Mouse (Mus musculus): ENCODE data around the gene Ralgapb. TPM values are rescaled to one million over a fixed set of nuclear protein-coding genes. Genes with fewer than 3 reads are reported as not detected.
"Not testable (repeated sequence)": the region's sequence is repeated elsewhere in the genome, so short reads cannot be mapped to it uniquely, and the experiment has no call there.

Gene Ralgapb
- polyA plus RNA-seq, 1 experiment, result 44.2 TPM

- not testable (repeated sequence) for DNase-seq (ENCODE audit: extremely low spot score in 1 of 2, low spot score in 1 of 2)
These were observed 12.5 kb upstream of the Ralgapb start for GRCm38 (mm10) chr2:158397140-158397539.

- no peak for DNase-seq (ENCODE audit: extremely low spot score in 1 of 2, low spot score in 1 of 2)
These were observed 6.7 kb upstream of the Ralgapb start for GRCm38 (mm10) chr2:158402915-158403314.

- no peak for DNase-seq (ENCODE audit: extremely low spot score in 1 of 2, low spot score in 1 of 2)
These were observed 552 bp upstream of the Ralgapb start for GRCm38 (mm10) chr2:158408997-158409594.

GRCm38 (mm10) chr2:158410022-158411014 is 670 bp downstream of the Ralgapb start:
- no peak for DNase-seq (ENCODE audit: extremely low spot score in 1 of 2, low spot score in 1 of 2)

- no peak for DNase-seq (ENCODE audit: extremely low spot score in 1 of 2, low spot score in 1 of 2)
These were observed 3.6 kb downstream of the Ralgapb start for GRCm38 (mm10) chr2:158413240-158413639.

GRCm38 (mm10) chr2:158415826-158416225 is 6.2 kb downstream of the Ralgapb start:
- no peak for DNase-seq (ENCODE audit: extremely low spot score in 1 of 2, low spot score in 1 of 2)

GRCm38 (mm10) chr2:158418663-158419062 is 9.0 kb downstream of the Ralgapb start:
- DNase-seq (ENCODE audit: extremely low spot score in 1 of 2, low spot score in 1 of 2), result no peak

- no peak for DNase-seq (ENCODE audit: extremely low spot score in 1 of 2, low spot score in 1 of 2)
These were observed 36.2 kb downstream of the Ralgapb start for GRCm38 (mm10) chr2:158445814-158446213.

GRCm38 (mm10) chr2:158449845-158450244 is 40.2 kb downstream of the Ralgapb start:
- no peak for DNase-seq (ENCODE audit: extremely low spot score in 1 of 2, low spot score in 1 of 2)

- no peak for DNase-seq (ENCODE audit: extremely low spot score in 1 of 2, low spot score in 1 of 2)
These were observed 46.8 kb downstream of the Ralgapb start for GRCm38 (mm10) chr2:158456451-158456850.

GRCm38 (mm10) chr2:158457610-158458009 is 48.0 kb downstream of the Ralgapb start:
- no peak for DNase-seq (ENCODE audit: extremely low spot score in 1 of 2, low spot score in 1 of 2)

GRCm38 (mm10) chr2:158462450-158462849 is 52.8 kb downstream of the Ralgapb start:
- no peak for DNase-seq (ENCODE audit: extremely low spot score in 1 of 2, low spot score in 1 of 2)

GRCm38 (mm10) chr2:158474159-158474558 is 64.5 kb downstream of the Ralgapb start:
- DNase-seq (ENCODE audit: extremely low spot score in 1 of 2, low spot score in 1 of 2), result peak; percentile 17 to 57

GRCm38 (mm10) chr2:158477640-158478039 is 68.0 kb downstream of the Ralgapb start:
- DNase-seq (ENCODE audit: extremely low spot score in 1 of 2, low spot score in 1 of 2), result no peak

- DNase-seq (ENCODE audit: extremely low spot score in 1 of 2, low spot score in 1 of 2), result no peak
These were observed 88.8 kb downstream of the Ralgapb start for GRCm38 (mm10) chr2:158498457-158498856.

GRCm38 (mm10) chr2:158501836-158502812 is 92.5 kb downstream of the Ralgapb start, which contains the start of gene Adig:
Gene Adig, plus strand, starts transcription at chr2:158502612.
- no peak for DNase-seq (ENCODE audit: extremely low spot score in 1 of 2, low spot score in 1 of 2)

GRCm38 (mm10) chr2:158503226-158503625 is 93.6 kb downstream of the Ralgapb start:
- DNase-seq (ENCODE audit: extremely low spot score in 1 of 2, low spot score in 1 of 2), result no peak

- no peak for DNase-seq (ENCODE audit: extremely low spot score in 1 of 2, low spot score in 1 of 2)
These were observed 94.0 kb downstream of the Ralgapb start for GRCm38 (mm10) chr2:158503671-158504070.

GRCm38 (mm10) chr2:158506475-158506874 is 96.8 kb downstream of the Ralgapb start:
- DNase-seq (ENCODE audit: extremely low spot score in 1 of 2, low spot score in 1 of 2), result no peak

- no peak for DNase-seq (ENCODE audit: extremely low spot score in 1 of 2, low spot score in 1 of 2)
These were observed 97.4 kb downstream of the Ralgapb start for GRCm38 (mm10) chr2:158507046-158507445.
